Mouse (Mus musculus) hindbrain, embryonic 14.5 days (tissue): ENCODE measurements around the gene Zfp11. TPM values are rescaled to one million over a fixed set of nuclear protein-coding genes. Genes with fewer than 3 reads are reported as not detected.
"Not testable (repeated sequence)": the region's sequence is repeated elsewhere in the genome, so short reads cannot be mapped to it uniquely, and the experiment has no call there.

Source experiments
- ATAC-seq: fragments of 200-750 bp; cut with Nextera tagmentation; 2 replicates; pipeline ENCODE4 v1.8.0; 2017; ENCODE audit warnings: moderate number of reproducible peaks, mild to moderate bottlenecking, moderate TSS enrichment, moderate library complexity; ENCODE audit not compliant: low FRiP score
- DNase-seq: peaks from one replicate; pipeline ENCODE4 v3.0.0-alpha.2; 2015; ENCODE audit warnings: low spot score
- H3K27ac ChIP-seq: fragments of 300-500 bp; sonication (generic); 2 replicates; pipeline ENCODE4 v1.5.1; 2014; ENCODE audit warnings: mild to moderate bottlenecking, moderate library complexity
- H3K27me3 ChIP-seq: fragments of 300-500 bp; sonication (generic); 2 replicates; pipeline ENCODE4 v1.6.1; 2014; ENCODE audit warnings: mild to moderate bottlenecking, low read length, mixed read lengths; ENCODE audit not compliant: control insufficient read depth, insufficient read depth
- H3K36me3 ChIP-seq: fragments of 300-500 bp; sonication (generic); replicated peaks from 2 replicates; pipeline ENCODE4 v1.6.1; 2014; ENCODE audit not compliant: control insufficient read depth, insufficient read depth
- H3K4me1 ChIP-seq: fragments of 300-500 bp; sonication (generic); replicated peaks from 2 replicates; pipeline ENCODE4 v1.6.1; 2014; ENCODE audit warnings: antibody characterized with exemption, low read length, mixed read lengths; ENCODE audit not compliant: control insufficient read depth, insufficient read depth
- H3K4me2 ChIP-seq: fragments of 300-500 bp; sonication (generic); replicated peaks from 2 replicates; pipeline ENCODE4 v1.6.1; 2014; ENCODE audit warnings: mild to moderate bottlenecking, moderate library complexity
- H3K4me3 ChIP-seq: fragments of 300-500 bp; sonication (generic); replicated peaks from 2 replicates; pipeline ENCODE4 v1.5.1; 2014; ENCODE audit warnings: mild to moderate bottlenecking, low read length
- H3K9ac ChIP-seq: fragments of 300-500 bp; sonication (generic); 2 replicates; pipeline ENCODE4 v1.6.1; 2014
- H3K9me3 ChIP-seq: fragments of 300-500 bp; sonication (generic); 2 replicates; pipeline ENCODE4 v1.6.1; 2016; ENCODE audit warnings: low read length; ENCODE audit not compliant: control insufficient read depth
- WGBS: fragments of 180-500 bp; shearing (Covaris S2); extraction: QIAGEN DNeasy Blood & Tissue Kit; methylation state at CpG from one replicate; pipeline ENCODE4 v1.1.7; 2014; 5-methylcytosine and 5-hydroxymethylcytosine counted together
- polyA plus RNA-seq: library from polyadenylated mRNA; unstranded; fragments of >200 nt; fragmentation: Nextera tagmentation; extraction: Ambion mirVana; gene quantifications from 2 replicates; pipeline ENCODE4 v1.2.1, GENCODE M21; 2014

Zfp11 gene
- 6.6 and 6.8 TPM in 2 replicates for polyA plus RNA-seq

- peak; percentile 83; the same call in 1 of the 2 replicates for ATAC-seq
- Histone ChIP-seq H3K4me3 (peak within 1 kb of the TSS; percentile 83), H3K9me3 (no peaks in the 10 kb centered on the region), H3K27me3 (no peaks in the 10 kb centered on the region), H3K9ac (peak within 1 kb of the TSS; percentile 95), H3K4me2 (peak within 1 kb of the TSS; percentile 93), H3K4me1 (peaks cover 11% of the 10 kb centered on the region), H3K27ac (peak within 1 kb of the TSS; percentile 66), H3K36me3 (no peaks in the 10 kb centered on the region)
- peak; percentile 83 for DNase-seq
- under 1% methylated on average over 23 of the region's 23 CpGs for WGBS
Measured at GRCm38 (mm10) chr5:129670036-129670458, at the start of gene Zfp11. TSS of gene Zfp11 (minus strand) at chr5:129670099.

- peaks cover 27% of the 10 kb centered on the region for H3K36me3 ChIP-seq
- H3K4me1 ChIP-seq = peaks cover 11% of the 10 kb centered on the region
- no peak for ATAC-seq
- no peak overlapping the region for H3K4me2 ChIP-seq
- H3K27me3 ChIP-seq = no peaks in the 10 kb centered on the region
- no peak overlapping the region for H3K9ac ChIP-seq
- no peak overlapping the region for H3K4me3 ChIP-seq
- DNase-seq = no peak
- WGBS = 86% methylated on average over 9 of the region's 9 CpGs
- no peak overlapping the region for H3K27ac ChIP-seq
- H3K9me3 ChIP-seq = no peaks in the 10 kb centered on the region
Measured at GRCm38 (mm10) chr5:129717016-129717415, 47.1 kb upstream of the Zfp11 start.

- Histone ChIP-seq H3K27me3 (no peaks in the 10 kb centered on the region), H3K36me3 (peaks cover 27% of the 10 kb centered on the region), H3K27ac (peak within 1 kb of the TSS; percentile 61), H3K9ac (peak within 1 kb of the TSS; percentile 82), H3K4me1 (peaks cover 11% of the 10 kb centered on the region), H3K4me3 (peak within 1 kb of the TSS; percentile 75), H3K9me3 (no peaks in the 10 kb centered on the region), H3K4me2 (peak within 1 kb of the TSS; percentile 90)
- peak; percentile 95 for ATAC-seq
- peak; percentile 91 for DNase-seq
- 1% methylated on average over 33 of the region's 33 CpGs for WGBS
Measured at GRCm38 (mm10) chr5:129715326-129715861, 45.5 kb upstream of the Zfp11 start, which contains the start of gene Mrps17. TSS of gene Mrps17 (plus strand) at chr5:129715497.

GRCm38 (mm10) chr5:129708412-129708811 is 38.5 kb upstream of the Zfp11 start, which contains the start of gene Sept14:
TSS of gene Sept14 (minus strand) at chr5:129708512.
- DNase-seq = no peak
- H3K4me1 ChIP-seq = no peaks in the 10 kb centered on the region
- H3K4me3 ChIP-seq = no peak within 1 kb of the TSS
- no peak within 1 kb of the TSS for H3K9ac ChIP-seq
- H3K4me2 ChIP-seq = no peak within 1 kb of the TSS
- no peaks in the 10 kb centered on the region for H3K27me3 ChIP-seq
- ATAC-seq = no peak
- WGBS = 62% methylated on average over 2 of the region's 2 CpGs
- H3K27ac ChIP-seq = no peak within 1 kb of the TSS
- no peaks in the 10 kb centered on the region for H3K36me3 ChIP-seq
- no peaks in the 10 kb centered on the region for H3K9me3 ChIP-seq

GRCm38 (mm10) chr5:129703368-129703767 is 33.5 kb upstream of the Zfp11 start:
- no peak overlapping the region for H3K27ac ChIP-seq
- no peak for ATAC-seq
- H3K9ac ChIP-seq = no peak overlapping the region
- DNase-seq = no peak
- H3K4me3 ChIP-seq = no peak overlapping the region
- no peaks in the 10 kb centered on the region for H3K4me1 ChIP-seq
- H3K36me3 ChIP-seq = no peaks in the 10 kb centered on the region
- H3K27me3 ChIP-seq = no peaks in the 10 kb centered on the region
- H3K9me3 ChIP-seq = no peaks in the 10 kb centered on the region
- H3K4me2 ChIP-seq = no peak overlapping the region

GRCm38 (mm10) chr5:129701706-129702105 is 31.8 kb upstream of the Zfp11 start:
- no peak overlapping the region for H3K4me2 ChIP-seq
- no peak overlapping the region for H3K27ac ChIP-seq
- no peaks in the 10 kb centered on the region for H3K4me1 ChIP-seq
- 67% methylated on average over 1 of the region's 1 CpGs for WGBS
- no peaks in the 10 kb centered on the region for H3K9me3 ChIP-seq
- DNase-seq = no peak
- H3K36me3 ChIP-seq = no peaks in the 10 kb centered on the region
- no peak for ATAC-seq
- H3K9ac ChIP-seq = no peak overlapping the region
- H3K27me3 ChIP-seq = no peaks in the 10 kb centered on the region
- H3K4me3 ChIP-seq = no peak overlapping the region

GRCm38 (mm10) chr5:129700506-129700905 is 30.6 kb upstream of the Zfp11 start:
- Histone ChIP-seq H3K4me2 (peak overlapping the region; percentile 17; the same call in 1 of the 2 replicates), H3K27ac (no peak overlapping the region), H3K9ac (no peak overlapping the region), H3K36me3 (no peaks in the 10 kb centered on the region), H3K4me1 (no peaks in the 10 kb centered on the region), H3K9me3 (no peaks in the 10 kb centered on the region), H3K4me3 (no peak overlapping the region), H3K27me3 (no peaks in the 10 kb centered on the region)
- WGBS = 32% methylated on average over 2 of the region's 2 CpGs
- ATAC-seq (no peak), DNase-seq (no peak)

- ATAC-seq (no peak), DNase-seq (no peak)
- Histone ChIP-seq H3K9ac (no peak overlapping the region), H3K4me2 (no peak overlapping the region), H3K4me1 (no peaks in the 10 kb centered on the region), H3K36me3 (no peaks in the 10 kb centered on the region), H3K27ac (no peak overlapping the region), H3K9me3 (no peaks in the 10 kb centered on the region), H3K4me3 (no peak overlapping the region), H3K27me3 (no peaks in the 10 kb centered on the region)
- 86% methylated on average over 3 of the region's 3 CpGs for WGBS
Measured at GRCm38 (mm10) chr5:129690528-129690927, 20.6 kb upstream of the Zfp11 start.

GRCm38 (mm10) chr5:129687621-129688020 is 17.7 kb upstream of the Zfp11 start:
- WGBS = 88% methylated on average over 7 of the region's 7 CpGs
- Histone ChIP-seq H3K36me3 (no peaks in the 10 kb centered on the region), H3K27ac (no peak overlapping the region), H3K4me2 (no peak overlapping the region), H3K9me3 (no peaks in the 10 kb centered on the region), H3K27me3 (no peaks in the 10 kb centered on the region), H3K4me1 (no peaks in the 10 kb centered on the region), H3K4me3 (no peak overlapping the region), H3K9ac (no peak overlapping the region)
- no peak for DNase-seq
- ATAC-seq = no peak

GRCm38 (mm10) chr5:129685141-129685540 is 15.2 kb upstream of the Zfp11 start:
- not testable (repeated sequence) for H3K9me3 ChIP-seq, H3K27ac ChIP-seq, H3K4me2 ChIP-seq, H3K27me3 ChIP-seq, H3K4me1 ChIP-seq, H3K36me3 ChIP-seq, ATAC-seq, H3K4me3 ChIP-seq, DNase-seq, H3K9ac ChIP-seq
- WGBS = 92% methylated on average over 5 of the region's 5 CpGs
